Mouse (Mus musculus) heart, embryonic 11.5 days (tissue): Measurements from ENCODE around the gene Pxdc1. TPM values are rescaled to one million over a fixed set of nuclear protein-coding genes. Genes with fewer than 3 reads are reported as not detected.
A peak's percentile ranks its signal among the peaks of the same experiment; 100 is the strongest.

Experiments used
- ATAC-seq: fragments of 200-750 bp; cut with Nextera tagmentation; replicated peaks from 2 replicates; pipeline ENCODE4 v1.8.0; 2017; ENCODE audit warnings: moderate library complexity; ENCODE audit not compliant: insufficient number of reproducible peaks, low FRiP score, low TSS enrichment
- H3K27ac ChIP-seq: fragments of 300-500 bp; sonication (generic); 2 replicates; pipeline ENCODE4 v1.5.1; 2014; ENCODE audit warnings: mild to moderate bottlenecking, low read depth, low read length
- H3K27me3 ChIP-seq: fragments of 300-500 bp; sonication (generic); 2 replicates; pipeline ENCODE4 v1.6.1; 2014; ENCODE audit warnings: mild to moderate bottlenecking, low read length, mixed read lengths; ENCODE audit not compliant: control insufficient read depth, insufficient read depth
- H3K36me3 ChIP-seq: fragments of 300-500 bp; sonication (generic); 2 replicates; pipeline ENCODE4 v1.6.1; 2014; ENCODE audit warnings: mild to moderate bottlenecking, low read length, moderate library complexity, mixed read lengths; ENCODE audit not compliant: control insufficient read depth, insufficient read depth
- H3K4me1 ChIP-seq: fragments of 300-500 bp; sonication (generic); 2 replicates; pipeline ENCODE4 v1.6.1; 2014; ENCODE audit warnings: low read length; ENCODE audit not compliant: control insufficient read depth, insufficient read depth
- H3K4me2 ChIP-seq: fragments of 300-500 bp; sonication (generic); 2 replicates; pipeline ENCODE4 v1.6.1; 2014; ENCODE audit warnings: mild to moderate bottlenecking, moderate library complexity
- H3K4me3 ChIP-seq: fragments of 300-500 bp; sonication (generic); 2 replicates; pipeline ENCODE4 v1.5.1; 2014; ENCODE audit warnings: low read depth, low read length
- H3K9ac ChIP-seq: fragments of 300-500 bp; sonication (generic); 2 replicates; pipeline ENCODE4 v1.6.1; 2014; ENCODE audit warnings: mild to moderate bottlenecking, low read depth, low read length, moderate library complexity
- H3K9me3 ChIP-seq: fragments of 300-500 bp; sonication (generic); replicated peaks from 2 replicates; pipeline ENCODE4 v1.6.1; 2016; ENCODE audit warnings: low read length; ENCODE audit not compliant: control insufficient read depth
- WGBS: fragments of 180-500 bp; shearing (Covaris S2); extraction: QIAGEN DNeasy Blood & Tissue Kit; methylation state at CpG from one replicate; pipeline ENCODE4 v1.1.7; 2014; ENCODE audit not compliant: insufficient replicate concordance; 5-methylcytosine and 5-hydroxymethylcytosine counted together
- polyA plus RNA-seq: library from polyadenylated mRNA; unstranded; fragments of >200 nt; fragmentation: Nextera tagmentation; extraction: Ambion mirVana; gene quantifications from 2 replicates; pipeline ENCODE4 v1.2.1, GENCODE M21; 2014

The Pxdc1 gene
- polyA plus RNA-seq, 1 experiment from 2014 or later = 14.4 TPM

- no peaks in the 10 kb centered on the region for H3K27me3 ChIP-seq
- H3K4me2 ChIP-seq = no peak overlapping the region
- WGBS = 80% methylated on average over 1 of the region's 1 CpGs
- no peaks in the 10 kb centered on the region for H3K9me3 ChIP-seq
- no peaks in the 10 kb centered on the region for H3K4me1 ChIP-seq
- no peak for ATAC-seq
- no peak overlapping the region for H3K9ac ChIP-seq
- no peak overlapping the region for H3K4me3 ChIP-seq
- H3K27ac ChIP-seq = no peak overlapping the region
- no peaks in the 10 kb centered on the region for H3K36me3 ChIP-seq
Observed at GRCm38 (mm10) chr13:34604406-34604805, 48.9 kb downstream of the Pxdc1 start.

- Histone ChIP-seq H3K9me3 (no peaks in the 10 kb centered on the region), H3K4me1 (no peaks in the 10 kb centered on the region), H3K4me3 (no peak overlapping the region), H3K36me3 (no peaks in the 10 kb centered on the region), H3K27ac (no peak overlapping the region), H3K27me3 (no peaks in the 10 kb centered on the region), H3K9ac (no peak overlapping the region), H3K4me2 (no peak overlapping the region)
- WGBS = 21% methylated on average over 2 of the region's 2 CpGs
- peak; percentile 66 for ATAC-seq
Observed at GRCm38 (mm10) chr13:34602757-34603156, 50.5 kb downstream of the Pxdc1 start.

GRCm38 (mm10) chr13:34596797-34597196 lies 56.5 kb downstream of the Pxdc1 start:
- Histone ChIP-seq H3K9ac (no peak overlapping the region), H3K27me3 (no peaks in the 10 kb centered on the region), H3K27ac (no peak overlapping the region), H3K9me3 (no peaks in the 10 kb centered on the region), H3K4me2 (no peak overlapping the region), H3K4me3 (no peak overlapping the region), H3K4me1 (no peaks in the 10 kb centered on the region), H3K36me3 (no peaks in the 10 kb centered on the region)
- no peak for ATAC-seq

Other genes starting within 250 kb of the Pxdc1 start
- not detected in 2 replicates for gene Fam50b, start 81.4 kb upstream of the Pxdc1 start, polyA plus RNA-seq
- gene Prpf4b, start 221.8 kb upstream of the Pxdc1 start, polyA plus RNA-seq = 79.8 and 80.5 TPM in 2 replicates